Mouse (Mus musculus): ENCODE measurements around the gene Ly6f.
A peak's percentile ranks its signal among the peaks of the same experiment; 100 is the strongest.

Ly6f gene

DNA sequence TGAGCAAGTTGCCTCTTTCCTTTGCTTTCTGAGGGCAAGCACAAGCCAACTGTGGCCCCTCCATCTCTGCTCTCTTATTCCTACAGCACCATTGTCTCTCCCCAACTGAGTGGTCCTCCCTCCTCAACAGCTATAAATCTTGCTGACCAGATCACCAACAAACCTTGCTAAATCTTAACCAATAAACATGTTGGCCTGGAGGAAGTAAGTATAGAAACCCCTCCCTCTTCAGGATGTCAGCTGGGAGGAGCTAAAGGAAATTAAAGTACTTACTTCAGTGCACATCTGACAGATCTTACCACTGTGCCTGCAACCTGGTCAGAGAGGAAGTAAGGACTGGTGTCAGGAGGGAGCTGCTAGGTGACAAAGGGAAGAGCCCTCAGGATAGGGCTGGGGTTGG is at the start of gene Ly6f:
Gene Ly6f (plus strand): TSS at position 301 of the 400 bp plus-strand sequence.
- DNase-seq (ENCODE audit: low read depth, low spot score): no peak

DNA sequence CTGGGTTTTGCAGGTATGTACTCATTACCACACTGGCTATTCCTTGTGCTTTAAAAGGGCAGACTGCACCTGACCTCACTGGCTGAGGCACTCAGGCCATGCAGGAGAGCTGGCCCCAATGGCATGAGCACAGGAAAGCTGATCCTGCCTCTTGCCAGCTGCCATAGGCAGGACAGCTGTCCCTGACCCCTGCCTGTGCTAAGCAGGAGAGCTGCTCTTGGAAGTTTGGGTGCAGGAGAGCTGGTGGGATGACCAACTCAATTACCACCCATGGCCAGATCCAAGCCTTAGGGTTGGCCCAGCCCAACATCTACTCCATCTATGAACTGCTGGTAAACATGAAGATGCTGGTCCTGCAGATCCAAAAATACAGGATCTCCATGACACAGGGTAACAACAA is 46.3 kb upstream of the Ly6f start:
- no peak for DNase-seq (ENCODE audit: low read depth, low spot score)

DNA sequence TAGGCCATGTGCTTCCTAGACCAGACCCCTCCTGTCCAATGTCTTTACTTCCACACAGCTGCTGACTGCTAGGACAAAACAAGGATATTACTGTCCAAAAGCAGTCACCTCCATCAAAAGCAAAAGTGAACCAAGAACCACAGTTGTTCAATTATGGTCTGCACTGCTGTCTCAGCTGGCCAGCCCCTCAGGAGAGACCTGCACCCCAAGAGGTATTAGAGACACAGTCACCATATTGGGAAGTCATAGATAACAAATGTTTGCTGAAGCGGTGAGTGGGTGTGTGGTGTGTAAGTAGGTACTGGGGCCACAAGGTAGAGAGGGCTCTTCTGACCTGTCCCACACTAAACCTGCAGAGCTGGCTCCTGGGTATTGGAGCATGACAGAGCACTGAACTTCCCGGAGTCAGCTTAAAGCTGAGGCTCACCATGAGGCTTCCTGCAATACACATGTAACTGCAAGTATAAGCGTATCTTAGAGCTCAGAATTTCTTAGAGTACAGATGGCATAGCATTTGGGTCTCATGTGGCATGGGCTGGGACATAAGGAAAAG is 30.4 kb upstream of the Ly6f start:
- no peak for DNase-seq (ENCODE audit: low read depth, low spot score)

DNA sequence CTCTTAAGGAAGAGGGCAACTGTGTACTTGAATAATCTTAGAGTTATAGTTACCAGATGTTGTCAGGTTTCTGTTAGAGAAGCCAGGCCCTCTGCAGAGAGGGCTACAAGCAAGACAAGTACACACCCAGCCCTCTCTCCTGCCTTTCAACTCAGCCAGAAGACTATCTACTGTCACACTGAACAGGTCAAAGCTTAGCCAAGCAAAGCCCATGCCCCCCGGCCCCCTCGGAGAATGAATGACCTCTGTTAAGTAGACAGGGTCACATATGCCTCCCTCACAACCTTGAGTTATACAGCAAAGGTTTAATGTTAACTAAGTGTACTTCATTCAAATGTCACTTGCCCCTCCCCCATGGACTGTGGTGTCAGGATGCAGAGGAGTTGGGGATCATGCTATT is 27.7 kb upstream of the Ly6f start:
- DNase-seq (ENCODE audit: low read depth, low spot score): no peak

DNA sequence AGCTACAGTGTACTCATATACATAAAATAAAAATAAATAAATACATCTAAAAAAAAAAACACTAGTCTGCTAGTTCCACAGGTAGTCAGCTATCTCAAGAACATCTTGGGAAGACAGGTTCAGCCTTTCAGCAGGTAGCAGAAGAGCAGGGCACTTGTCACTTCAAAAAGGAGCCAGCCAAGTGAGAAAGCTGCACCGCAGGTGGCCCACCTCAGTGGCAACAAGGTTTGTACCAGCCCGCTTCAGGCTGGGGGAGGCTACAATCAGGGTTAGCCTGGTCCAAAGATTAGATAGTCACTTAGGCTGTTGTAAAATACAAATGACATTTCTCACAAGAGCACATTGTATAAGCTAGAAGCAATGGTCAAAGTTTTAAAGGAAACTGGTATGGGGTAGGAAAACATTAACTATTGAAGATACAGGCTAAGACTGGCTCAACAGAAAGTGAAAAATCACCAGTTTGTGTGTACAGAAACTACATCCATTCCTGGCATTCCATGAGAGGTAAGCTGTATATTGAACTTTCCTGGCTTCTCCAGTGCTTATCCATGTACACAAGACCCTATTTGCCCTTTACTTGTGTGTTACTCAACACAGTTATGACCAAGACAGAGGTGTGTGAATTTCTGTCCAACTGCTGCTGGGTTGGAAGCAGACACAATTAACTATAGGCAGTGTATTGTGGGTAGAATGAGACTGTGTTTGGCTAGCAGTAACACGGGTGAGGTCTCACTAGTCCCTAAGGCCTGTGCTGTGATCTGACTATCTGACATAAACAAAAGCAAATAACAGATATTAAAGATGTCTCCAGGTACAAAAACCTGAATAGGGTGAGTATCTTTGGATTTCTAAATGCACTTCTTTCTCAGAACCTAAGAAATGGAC is 25.2 kb upstream of the Ly6f start:
- no peak for DNase-seq (ENCODE audit: low read depth, low spot score)

DNA sequence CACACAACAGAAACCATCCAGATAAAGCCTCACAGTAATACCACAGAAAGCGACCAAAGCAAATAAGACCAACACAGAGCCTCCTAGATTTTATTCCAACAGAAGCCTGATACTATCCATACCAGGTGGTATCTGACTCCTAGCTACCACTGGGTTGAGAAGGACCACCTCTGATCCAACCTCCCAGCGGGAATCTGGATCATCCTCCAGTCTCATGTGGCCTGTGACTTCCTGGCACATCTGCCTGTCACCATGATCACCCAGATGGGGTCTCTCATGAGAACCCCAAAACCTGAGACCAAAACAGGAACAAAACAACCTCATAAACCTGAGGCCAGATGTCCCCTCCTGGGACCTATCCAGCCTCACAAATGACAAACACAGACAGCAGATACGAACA is 13.6 kb upstream of the Ly6f start:
- no peak for DNase-seq (ENCODE audit: low read depth, low spot score)

DNA sequence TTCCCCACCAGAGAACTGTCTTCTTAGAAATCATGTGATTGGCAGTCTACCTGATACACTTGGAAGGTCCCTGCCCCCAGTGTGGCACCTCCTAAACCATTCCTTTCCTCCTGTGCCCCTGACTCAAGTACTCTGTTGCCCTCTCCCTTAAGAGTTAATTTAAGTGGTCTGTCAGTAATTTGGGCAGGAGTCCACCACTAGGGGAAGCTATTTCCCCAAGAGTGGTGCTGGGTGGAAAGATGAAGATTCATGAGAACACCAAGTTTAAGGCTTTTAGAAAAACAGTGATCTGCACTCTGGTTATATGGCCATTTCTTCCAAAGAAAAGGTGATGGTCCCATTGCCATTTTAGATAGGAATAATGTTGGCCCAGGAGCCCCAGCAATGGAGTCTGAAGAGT is 2.4 kb upstream of the Ly6f start:
- DNase-seq (ENCODE audit: low read depth, low spot score): no peak

DNA sequence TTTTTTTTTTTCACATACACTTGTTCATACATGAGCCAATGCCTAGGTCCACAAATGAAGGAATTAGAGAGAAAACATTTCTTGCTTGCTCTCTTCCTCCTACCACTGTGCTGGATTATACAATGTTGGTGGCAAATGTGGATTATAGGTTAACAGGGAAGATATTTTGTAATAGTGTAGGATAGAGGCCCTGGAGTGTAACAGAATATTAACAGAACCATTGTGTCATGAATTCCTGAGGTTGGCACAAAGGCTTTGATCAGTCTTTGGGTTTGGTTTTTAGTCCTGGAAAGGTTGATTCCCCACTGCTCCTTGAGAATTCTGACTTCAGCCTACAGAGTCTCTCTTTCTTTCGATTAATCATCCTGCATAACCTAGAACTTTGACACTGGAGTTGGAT is 1.6 kb upstream of the Ly6f start:
- no peak for DNase-seq (ENCODE audit: low read depth, low spot score)

DNA sequence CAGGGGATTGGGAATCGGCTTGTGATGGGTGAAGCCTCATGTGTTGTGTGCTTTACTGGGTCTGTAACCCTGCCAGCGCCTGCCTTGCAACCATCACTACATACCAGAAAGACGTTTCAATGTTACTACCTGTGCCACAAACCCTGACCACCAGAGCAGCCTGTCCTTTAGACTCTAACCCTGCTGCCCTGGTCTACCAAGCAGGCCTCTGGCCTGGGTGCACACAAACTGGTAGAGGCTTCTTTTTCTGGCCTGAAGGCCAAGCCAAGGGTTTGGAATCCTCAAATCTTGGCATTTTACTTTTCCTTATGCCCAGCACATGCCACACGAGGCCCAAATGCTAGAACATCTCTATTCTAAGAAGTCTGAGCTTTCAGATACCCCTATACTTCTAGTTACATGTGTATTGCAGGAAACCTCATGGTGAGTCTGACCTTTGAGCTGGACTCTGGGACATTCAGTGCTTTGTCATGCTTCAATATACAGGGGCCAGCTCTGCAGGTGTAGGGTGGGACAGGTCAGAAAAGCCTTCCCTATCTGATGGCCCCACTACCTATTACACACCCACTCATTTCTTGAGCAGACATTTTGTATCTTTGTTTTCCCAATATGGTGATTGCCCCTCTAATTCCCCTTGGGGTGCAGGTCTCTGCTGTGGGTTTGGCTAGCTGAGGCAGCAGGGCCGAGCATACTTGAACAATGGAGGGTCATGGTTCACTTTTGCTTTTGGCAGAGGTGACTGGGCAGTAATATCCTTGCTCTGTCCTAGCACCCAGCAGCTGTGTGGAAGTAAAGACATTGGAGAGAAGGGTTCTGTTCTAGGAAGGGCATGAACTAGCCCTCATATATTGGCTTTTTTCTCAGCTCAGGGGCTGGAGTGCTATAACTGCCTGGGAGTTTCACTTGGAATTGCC is 952 bp downstream of the Ly6f start:
- no peak for DNase-seq (ENCODE audit: low read depth, low spot score)

DNA sequence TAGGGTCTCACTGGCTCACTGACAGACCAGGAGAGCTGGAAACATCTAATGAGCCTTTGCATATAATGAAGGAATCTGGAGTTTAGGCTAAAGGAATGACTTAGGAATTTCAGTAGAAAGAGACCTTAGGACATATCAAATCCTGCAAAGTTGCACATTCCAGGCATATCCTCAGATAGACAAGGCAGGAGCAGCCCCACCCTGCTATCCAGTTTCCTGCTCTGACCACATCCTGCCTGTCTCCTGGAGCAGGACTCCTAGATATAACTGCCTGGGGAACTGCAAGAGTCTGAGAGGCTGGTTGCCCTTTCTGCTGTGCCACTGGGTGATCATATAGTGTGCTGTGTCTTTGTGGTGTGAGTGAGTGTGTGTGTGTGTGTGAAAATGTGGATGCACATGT is 1.9 kb downstream of the Ly6f start:
- no peak for DNase-seq (ENCODE audit: low read depth, low spot score)

DNA sequence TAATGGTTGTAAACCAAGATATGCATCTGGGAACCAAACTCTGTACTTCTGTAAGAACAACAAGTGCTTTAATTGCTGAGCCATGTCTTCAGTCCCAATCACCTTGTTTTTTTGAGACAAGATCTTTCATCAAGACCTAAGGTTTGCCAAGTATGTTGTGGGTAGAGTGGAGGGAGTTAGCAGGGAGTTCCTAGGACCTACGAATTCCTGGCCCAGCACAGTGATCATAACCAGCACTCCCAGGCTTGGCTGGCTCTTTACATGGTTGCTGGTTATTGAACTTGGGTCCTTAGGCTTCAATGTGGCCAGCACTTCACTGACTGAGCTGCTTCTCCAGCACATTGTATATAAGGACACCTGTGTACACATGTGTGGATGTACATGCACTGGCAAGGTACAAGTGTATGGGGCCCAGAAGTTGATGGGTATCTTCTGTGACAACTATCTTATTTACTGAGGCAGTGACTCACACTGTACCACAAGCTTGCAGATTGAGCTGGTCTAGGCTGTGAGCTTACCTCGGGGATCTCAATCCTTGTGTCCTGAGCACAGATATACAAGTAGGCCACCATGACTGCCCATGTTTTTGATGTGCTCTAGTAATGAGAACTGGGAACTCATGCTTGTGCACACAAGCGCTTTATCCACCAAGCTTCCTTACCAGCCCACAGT is 2.6 kb downstream of the Ly6f start:
- no peak for DNase-seq (ENCODE audit: low read depth, low spot score)

DNA sequence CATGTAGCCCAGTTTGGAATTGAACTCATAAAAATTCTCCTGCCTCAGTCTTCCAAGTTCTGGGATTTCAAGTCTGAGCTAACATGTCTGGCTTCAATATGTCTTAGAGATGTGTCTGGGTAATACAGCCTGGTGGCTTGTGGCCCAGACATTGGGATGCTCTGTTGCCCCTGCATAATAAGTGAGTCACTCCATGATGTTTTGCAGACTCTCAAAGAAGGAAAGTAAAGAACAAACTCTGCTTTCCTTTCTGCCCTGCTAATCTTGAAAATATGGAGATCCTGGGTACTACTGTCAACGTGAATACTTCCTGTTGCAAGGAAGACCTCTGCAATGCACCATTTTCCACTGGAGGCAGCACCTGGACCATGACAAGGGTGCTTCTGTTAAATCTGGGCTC is 3.2 kb downstream of the Ly6f start:
- DNase-seq (ENCODE audit: low read depth, low spot score): no peak

DNA sequence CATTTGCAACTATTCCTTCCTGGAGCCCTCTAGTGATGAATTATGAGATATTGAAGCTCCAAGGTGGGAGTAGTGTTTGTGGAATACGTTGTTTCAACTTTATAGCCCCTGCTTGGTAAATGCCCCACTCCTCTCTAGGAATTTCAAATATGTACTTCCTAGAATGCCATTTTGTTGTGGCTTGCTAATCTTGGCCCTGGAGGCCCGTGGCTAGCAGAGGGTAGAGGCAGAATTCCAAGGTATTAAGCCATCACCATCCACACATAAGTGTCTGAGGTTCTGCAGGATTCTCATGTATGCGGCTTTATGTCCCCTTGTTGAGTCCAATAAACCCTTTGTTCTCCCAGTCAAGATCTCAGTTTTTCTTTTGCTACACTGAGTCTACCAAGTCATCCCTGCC is 3.7 kb downstream of the Ly6f start:
- DNase-seq (ENCODE audit: low read depth, low spot score): no peak

DNA sequence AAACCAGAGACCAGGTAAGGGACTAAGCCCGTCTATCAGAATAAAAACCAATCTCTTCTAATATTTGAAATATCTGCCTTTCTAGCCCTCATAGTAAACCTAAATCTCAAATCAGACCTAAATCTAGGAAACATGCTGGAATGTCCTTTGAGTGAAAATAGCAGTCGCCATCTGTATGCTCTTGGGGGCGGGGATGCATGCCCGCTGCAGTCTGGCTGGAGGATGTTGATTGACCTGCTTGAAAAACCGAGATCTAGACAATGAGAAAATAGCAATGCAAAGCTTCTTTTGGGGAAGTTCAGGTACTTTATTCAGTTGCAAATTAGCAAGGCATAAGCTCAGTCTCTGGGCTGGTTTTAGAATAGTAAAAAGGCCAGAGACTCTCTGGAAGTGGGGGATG is 13.8 kb downstream of the Ly6f start:
- DNase-seq (ENCODE audit: low read depth, low spot score): peak; percentile 69

DNA sequence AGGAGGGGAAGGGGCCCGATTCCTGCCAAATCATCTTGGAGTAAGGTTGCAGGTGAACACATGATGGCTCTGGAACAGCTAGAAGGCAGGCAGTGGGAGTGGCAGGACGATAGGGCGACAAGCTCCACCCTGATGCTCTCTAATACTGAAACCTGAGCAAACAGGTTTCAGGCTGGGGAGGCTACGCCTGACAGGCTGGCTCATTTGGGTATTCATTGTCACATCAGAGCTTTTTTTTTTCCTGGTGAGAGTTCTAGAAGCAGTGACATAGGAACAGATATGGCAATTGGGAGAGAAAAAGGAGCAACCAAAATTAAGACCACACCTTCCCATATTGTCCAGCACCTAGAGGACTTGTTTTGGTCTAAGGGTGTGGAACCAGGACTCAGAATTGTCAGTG is 18.3 kb downstream of the Ly6f start:
- DNase-seq (ENCODE audit: low read depth, low spot score): peak; percentile 19

DNA sequence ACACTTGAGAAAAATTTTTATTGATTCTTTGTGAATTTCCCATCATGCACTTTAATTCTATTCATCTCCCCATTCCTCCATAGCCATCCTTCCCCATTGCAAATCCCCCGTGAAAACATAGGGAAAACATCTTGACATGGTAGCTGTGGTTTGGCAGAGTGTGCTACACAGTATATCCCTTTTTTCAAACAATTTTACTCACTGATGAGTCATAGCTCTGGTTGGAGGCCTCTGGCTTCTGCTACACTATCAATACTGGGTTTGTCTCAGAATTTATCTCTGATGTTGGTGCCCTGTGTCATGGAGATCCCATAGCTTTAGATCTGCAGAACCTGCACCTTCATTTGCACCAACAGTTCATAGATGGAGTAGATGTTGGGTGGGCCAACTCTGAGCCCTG is 24.2 kb downstream of the Ly6f start:
- DNase-seq (ENCODE audit: low read depth, low spot score): no peak

DNA sequence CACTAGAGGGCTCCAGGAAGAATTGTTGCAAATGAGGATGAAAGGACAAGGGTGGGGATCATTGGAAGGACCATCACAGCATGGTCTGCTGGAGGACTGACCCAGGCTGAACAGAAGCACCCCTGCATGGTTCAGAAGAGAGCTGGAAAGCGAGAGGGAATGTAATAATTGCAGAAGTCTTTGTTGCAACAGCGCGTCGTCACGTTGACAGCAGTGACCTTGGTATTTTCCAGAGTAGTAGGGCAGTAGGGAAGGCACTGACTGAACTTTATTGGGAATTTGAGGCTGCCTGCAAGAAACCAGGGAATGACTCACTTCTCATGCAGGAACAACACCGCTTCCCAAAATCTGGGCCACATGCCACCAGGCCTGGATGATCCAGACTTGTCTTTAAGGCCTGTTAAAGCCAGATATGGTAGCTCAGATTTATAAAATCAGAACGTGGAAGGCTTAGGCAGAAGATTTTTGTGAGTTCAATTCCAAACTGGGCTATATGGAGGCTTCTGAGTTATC is 25.7 kb downstream of the Ly6f start:
- DNase-seq (ENCODE audit: low read depth, low spot score): no peak

DNA sequence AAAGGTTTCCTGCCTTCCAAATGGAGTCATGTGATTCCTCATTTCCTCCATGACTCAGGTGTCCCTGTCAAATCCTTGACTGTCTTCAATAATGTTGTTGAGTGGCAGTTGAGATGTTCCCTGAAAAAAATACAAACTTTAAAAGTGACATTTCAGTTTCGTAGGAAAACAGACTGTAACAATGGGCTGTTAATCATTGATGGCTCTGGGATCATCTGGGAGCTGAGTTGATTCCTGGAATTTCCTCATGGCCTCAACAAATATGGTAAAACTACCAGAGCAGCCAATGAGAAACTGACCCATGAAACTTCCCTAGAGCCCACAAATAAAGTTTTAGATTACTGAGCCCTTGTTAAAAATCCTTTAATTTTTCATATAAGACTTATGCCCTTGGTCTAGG is 37.9 kb downstream of the Ly6f start:
- DNase-seq (ENCODE audit: low read depth, low spot score): no peak

DNA sequence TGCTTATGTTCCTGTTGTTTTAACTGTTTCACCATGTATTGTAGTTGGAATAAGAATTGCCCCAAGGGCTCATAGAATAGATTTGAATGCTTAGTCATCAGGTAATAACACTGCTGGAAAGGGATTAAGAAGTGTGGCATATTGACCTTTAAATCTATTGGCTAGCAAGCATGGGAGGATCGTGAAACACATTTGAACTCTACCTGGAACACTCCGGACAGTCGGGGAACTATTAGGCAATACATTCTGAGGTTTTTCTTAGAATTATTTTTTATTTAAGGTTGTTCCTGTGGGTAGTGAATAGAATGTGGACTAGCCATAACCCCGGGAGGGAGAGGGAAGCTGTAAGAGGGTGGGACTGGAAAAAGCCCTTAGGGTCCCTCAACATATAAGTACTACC is 41.0 kb downstream of the Ly6f start:
- no peak for DNase-seq (ENCODE audit: low read depth, low spot score)

DNA sequence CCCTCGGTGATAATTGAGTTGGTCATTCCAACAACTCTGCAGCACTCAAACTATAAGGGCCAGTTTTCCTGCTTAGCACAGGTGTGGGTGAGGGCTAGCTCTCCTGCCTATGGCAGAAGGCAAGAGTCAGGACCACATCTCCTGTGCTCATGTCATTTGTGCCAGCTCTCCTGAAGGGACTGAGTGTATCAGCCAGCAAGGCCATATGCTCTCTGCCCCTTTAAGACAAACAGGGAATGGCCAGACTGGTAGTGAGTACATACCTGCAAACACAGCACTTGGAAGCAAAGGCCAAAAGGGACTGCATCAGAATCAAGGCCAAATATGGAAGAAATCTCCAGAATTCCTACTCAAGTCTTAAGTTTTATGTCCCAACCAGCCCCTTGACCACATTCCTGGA is 41.7 kb downstream of the Ly6f start:
- no peak for DNase-seq (ENCODE audit: low read depth, low spot score)

DNA sequence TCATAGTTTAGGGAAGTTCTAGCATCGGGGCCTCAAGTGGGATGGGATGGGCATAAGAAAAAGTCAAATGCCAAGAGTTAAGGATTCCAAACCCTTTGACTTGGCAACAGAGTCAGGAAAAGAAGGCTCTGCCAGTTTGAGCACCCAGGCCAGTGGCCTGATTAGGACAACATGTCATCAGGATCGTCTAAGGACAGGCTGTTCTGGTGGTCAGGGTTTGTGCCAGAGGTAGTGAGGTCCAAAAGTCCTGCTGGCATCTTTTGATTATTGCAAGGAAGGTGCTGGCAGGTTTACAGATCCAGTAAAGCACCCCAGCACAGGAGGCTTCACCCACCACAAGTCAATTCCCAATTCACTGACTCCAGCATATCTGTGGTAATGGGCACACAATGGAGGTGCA is 46.2 kb downstream of the Ly6f start:
- DNase-seq (ENCODE audit: low read depth, low spot score): no peak

DNA sequence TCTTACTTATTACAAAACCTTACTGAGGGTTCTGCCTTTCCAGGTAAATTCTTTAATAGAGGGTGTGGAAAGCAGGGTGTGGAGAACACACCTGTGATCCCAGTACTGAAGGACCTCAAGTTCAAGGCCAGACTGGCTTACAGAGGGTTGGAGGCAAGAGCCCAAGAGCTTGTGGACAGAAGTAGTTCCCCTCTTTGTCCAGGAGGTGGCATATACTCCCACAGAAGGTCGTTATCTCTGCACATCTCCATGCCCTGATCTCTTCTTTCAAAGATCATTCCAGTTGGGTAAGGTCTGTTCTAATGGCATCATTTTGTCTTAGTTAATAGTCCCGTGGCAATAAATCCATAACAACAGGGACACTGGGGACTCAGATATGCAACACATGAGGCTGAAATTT is 49.0 kb downstream of the Ly6f start:
- DNase-seq (ENCODE audit: low read depth, low spot score): peak; percentile 50

All from ES-CJ7 (cell line).